Mouse (Mus musculus): Measurements from ENCODE around the gene Als2cl.

DNA sequence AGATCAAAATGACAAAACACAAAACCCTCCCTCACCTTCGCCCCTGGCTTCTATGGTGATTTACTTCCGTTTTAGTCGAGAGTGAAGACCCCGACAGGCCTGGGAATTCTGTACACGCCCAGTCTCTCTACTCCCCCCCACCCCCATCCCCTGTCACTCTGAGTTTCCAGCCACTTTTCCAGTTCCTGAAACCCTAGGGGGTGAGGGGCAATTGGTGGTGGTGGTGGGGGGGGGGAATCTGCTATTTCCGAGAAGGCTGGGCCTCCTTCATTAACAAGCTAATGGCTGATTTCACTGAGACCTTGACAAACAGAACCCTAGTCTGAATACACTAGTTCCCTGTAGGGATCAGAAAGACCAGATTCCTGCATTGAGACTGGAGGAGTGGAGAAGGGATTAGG is 67.6 kb downstream of the Als2cl start:
- TF ChIP-seq CTCF (IDR thresholded peaks at IDR 0.05; ENCODE audit: borderline replicate concordance, extremely low read depth, insufficient read depth, insufficient read length): no peak
- TF ChIP-seq POLR2A (IDR thresholded peaks at IDR 0.05; ENCODE audit: borderline replicate concordance, extremely low read depth, insufficient read depth, insufficient read length, poor library complexity, severe bottlenecking): no peak

Data from brain, embryonic 14.5 days (tissue).